Mouse (Mus musculus) thymus, postnatal 14 days (tissue): ENCODE results near the gene Tmc8.
"Not testable (repeated sequence)": the region's sequence is repeated elsewhere in the genome, so short reads cannot be mapped to it uniquely, and the experiment has no call there.

Experiments used
- DNase-seq: peaks from one replicate; pipeline ENCODE4 v3.0.0; 2021

Tmc8 gene

DNA sequence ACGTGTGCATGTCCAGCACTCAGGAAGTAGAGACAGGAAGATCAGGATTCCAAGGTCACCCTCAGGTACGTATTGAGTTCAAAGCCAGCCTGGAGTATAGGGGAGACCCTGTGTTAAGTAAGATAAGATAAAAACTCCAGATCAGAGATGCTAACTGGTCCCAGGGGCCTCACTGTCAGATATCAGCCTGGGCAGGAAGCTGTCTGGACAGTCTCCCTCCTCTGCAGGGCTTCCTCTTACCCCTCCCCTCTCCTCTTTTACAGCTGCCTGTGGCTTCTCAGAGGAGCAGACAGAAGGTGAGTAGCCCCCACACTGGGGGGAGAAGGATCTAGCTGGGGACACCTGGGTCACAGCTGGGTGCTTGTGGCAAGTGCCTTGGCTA lies 16.3 kb downstream of the Tmc8 start:
- DNase-seq: peak; percentile 55

DNA sequence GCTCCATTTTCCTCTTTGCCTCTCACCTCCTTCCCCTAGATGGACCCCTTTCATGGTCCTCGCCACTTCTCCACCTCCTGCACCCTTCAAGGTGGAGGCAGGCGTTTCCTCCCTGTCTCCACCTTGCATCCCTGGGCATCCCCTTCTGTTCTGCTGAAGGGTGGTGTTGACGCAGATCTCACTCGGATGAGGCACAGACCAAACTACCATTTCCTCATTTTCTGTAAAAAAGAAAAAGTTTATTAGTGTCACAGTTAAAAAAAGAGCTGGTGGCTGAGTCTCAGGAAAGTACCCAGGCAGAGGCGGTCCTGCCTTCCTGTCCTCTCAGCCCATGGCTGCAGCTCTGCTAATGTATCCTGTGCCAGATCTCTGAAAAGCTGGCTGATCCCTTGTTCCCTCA lies 17.3 kb downstream of the Tmc8 start:
- DNase-seq: no peak

DNA sequence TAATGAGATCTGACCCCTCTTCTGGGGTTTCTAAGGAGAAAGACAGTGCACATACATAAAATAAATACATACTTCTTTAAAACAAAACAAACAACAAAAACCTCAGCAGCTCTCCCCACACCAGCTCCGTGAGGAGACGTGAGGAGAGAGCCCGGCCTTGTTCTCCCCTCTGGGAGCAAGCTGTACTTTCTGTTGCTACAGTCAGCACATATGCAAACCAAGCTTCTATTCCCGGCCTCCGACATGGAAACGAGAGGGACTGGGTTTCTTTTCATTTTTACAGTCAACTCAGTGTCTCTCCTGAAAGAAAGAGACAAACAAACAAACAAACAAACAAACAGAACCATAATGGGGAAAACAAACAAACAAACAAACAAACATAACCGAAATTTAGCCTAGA lies 18.2 kb downstream of the Tmc8 start:
- DNase-seq: no peak

DNA sequence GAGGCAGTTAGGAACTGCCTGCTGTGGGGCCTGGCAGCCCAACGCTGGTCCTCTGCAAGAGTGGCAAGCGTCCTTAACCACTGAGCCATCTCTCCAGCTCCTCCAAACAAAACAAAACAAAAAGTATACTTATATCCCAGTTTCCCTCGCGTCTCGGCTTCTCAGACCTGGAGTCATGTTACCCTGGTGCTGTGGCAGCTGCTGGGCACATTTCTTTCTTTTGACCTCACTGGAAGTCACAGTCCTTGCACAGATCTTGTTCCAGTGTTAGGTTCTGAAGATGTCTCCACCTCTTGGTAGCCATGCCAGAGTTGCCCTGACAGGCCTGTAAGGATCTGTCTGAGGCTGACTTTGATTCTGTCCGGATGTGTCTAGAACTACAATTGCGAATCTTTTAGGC lies 19.8 kb downstream of the Tmc8 start:
- DNase-seq: no peak

DNA sequence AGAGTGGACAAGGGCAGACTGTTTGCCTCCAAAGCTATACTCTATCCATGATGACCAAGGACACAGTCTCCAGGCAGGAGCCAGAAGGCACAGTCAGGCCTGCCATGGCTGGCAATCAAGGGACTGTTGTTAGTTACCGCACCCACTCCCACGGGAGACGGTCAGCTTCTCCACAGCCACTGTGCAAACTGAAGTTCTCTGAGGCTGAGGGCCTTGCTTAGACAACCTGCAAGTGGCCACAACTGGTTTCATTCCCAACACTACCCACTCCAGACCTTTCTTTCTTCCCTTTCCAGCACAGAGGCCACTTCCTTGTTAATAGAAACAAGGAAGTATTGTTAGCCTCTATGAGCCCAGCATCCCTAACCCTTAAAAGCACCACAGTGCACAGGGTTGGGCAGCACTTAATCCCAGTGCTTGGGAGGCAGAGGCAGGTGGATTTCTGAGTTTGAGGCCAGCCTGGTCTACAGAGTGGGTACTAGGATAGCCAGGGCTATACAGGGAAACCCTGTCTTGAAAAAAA lies 21.4 kb downstream of the Tmc8 start:
- no peak for DNase-seq

DNA sequence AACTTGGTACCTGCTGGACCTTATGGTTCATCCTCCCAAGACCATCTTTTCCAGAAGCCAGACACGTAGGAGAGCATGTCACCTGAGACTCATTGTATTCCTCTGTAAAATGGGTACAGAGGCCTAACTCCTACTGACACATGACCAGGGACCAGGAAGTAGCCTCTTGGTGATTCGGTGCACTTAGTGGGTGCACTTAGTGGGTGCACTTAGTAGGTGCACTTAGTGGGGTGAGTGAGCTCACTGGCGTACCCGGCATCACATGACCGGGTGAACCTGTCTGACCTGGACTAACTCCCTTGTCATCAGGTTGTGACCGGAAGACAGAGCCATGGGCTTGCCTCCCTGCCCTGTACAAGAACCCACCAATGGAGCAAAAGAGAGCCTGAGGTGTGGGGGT lies 24.9 kb downstream of the Tmc8 start:
- no peak for DNase-seq

DNA sequence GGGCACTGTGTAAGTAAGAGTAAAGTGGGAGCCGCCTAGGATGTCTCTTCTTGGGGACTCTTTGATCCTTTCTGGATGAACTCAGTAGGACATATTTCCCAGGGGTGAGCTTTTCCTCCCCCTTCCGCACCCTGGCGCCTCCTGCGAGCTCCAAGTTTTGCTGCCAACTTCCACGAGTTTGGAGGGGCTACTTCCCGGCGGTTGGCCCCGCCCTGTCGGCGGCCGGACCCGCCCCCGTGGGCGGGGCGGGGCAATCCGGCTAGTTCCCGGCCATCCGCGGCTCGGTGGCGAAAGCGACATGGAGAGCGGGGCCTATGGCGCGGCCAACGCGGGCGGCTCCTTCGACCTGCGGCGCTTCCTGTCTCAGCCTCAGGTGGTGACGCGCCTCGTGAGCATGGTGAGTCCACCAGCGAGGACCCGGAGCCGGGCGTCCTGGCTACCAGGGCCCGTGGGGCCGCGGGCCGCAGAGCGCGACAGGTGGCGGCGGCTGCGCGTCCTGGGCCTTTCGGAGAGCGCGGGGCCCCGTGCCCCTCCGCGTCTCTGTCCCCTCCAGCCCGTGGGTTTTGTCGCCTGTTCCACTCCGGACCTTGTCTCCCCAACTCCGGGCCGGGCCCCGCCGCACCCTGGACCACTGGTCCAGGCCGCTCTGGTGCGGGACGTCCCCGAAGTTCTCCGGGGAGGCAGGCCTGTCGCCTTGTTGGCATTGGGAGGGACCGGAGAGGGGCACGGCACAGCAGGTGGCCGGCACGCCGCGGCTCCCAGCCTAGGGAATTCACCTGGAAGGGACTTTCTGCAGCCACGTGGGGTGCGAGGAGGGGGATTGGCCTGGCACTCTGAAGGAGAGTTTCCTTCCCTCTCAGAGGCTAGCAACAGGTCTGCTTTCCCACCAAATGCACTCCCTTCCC lies 27.8 kb downstream of the Tmc8 start, which contains the start of the genes Gm20708 and Syngr2:
Gene Gm20708, plus strand, starts transcription at position 262 of the 905 bp plus-strand sequence.
Gene Syngr2, plus strand, starts transcription at position 262 of the 905 bp plus-strand sequence.
- DNase-seq: peak; percentile 78

DNA sequence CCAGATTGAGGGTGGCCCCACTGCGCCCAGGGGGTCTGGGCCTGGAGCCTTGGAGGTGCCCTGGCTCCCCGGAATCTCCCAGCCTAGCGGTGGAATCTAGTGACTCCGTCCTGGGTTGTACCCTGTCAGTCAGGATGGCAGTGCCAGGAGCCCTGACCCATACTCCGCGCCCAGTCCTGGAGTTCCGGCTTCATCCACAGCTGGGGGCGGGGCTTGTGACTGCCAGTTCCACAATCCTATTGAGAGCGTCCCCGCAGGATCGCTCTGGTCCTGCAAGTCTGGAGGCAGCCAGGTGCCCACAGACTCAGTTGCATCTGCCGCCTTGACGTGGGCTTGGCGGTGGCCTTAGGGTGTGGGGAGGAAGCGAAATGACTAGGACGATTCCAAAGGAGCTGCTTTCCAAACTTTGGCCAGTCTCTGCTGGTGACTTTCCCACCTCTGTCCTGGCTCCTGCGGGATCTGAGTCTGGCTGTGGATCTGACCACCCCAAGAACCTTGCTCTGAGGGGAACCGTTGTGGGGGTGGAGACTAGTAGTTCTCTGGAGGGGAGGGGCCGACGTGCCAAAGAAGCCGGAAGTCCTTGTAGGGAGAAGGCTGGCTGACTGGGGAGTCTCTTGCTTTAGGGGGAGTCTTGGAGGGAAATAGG lies 28.6 kb downstream of the Tmc8 start:
- peak; percentile 87 for DNase-seq

DNA sequence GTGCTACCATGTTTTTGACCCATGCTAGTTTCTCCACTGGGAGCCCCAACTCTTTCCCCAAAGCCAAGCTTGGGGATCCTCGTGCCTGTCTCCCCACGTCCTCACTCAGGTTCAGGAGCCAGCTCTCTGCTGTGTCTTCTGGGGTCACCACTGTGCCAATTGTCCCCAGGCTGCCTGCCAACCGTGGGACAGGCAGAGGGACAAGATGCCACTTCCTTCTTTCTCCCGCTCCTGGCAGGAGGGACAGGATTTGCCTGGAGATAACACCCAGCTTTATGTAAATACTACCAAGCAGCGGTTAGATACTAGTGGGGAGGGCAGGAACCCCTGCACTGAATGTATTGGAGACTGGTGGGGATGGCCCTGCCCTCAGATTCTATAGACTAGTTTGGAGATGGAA lies 32.0 kb downstream of the Tmc8 start:
- no peak for DNase-seq

DNA sequence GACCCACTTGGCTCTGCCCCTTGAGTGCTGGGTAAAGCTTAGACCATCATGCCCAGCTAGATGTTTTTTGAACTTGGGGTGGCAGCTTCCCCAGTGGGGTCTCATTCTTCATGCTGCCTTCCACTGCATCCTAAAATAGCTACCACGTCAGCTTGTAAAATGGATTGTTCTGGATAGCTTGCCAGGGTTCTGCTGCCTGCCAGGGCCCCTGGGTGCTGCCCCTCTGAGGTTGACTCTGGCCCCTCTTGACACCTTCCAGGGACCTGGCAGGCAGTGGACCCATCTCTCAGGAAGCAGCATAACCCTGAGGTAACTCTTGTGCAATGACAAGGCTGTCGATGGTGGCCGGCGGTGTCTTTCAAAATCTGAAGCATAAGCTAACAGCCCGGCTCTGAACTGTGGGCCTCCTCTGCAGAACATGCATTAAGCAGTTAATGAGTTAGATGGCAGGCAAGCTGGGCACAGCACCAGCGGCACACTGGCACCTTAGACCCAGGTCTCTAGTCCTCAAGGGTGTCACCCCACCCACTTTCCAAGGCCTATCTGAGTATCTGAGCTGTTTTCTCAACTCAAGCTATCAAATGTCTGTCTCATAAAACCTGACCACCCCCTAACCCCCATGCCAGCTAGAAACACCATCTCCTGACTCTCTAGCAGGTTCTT lies 33.0 kb downstream of the Tmc8 start:
- no peak for DNase-seq

DNA sequence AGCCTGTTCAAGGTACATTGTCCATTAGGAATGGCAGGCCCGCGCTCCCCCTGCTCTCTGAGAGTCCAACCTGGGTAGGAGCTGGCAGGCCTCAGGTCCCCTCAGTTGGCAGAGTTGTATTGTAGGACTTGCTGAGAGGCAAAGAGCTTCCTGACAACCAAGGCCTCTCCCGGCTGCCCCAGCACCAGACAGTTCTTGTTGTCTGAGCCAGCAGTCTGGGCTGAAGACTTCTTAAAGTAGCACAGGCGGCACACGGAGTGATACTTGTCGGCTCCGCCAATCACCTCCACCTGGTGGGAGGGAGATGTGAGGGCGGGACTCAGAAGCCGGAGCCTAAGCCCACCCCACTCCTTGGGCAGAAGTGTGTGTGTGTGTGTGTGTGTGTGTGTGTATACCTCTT lies 34.0 kb downstream of the Tmc8 start:
- not testable (repeated sequence) for DNase-seq

DNA sequence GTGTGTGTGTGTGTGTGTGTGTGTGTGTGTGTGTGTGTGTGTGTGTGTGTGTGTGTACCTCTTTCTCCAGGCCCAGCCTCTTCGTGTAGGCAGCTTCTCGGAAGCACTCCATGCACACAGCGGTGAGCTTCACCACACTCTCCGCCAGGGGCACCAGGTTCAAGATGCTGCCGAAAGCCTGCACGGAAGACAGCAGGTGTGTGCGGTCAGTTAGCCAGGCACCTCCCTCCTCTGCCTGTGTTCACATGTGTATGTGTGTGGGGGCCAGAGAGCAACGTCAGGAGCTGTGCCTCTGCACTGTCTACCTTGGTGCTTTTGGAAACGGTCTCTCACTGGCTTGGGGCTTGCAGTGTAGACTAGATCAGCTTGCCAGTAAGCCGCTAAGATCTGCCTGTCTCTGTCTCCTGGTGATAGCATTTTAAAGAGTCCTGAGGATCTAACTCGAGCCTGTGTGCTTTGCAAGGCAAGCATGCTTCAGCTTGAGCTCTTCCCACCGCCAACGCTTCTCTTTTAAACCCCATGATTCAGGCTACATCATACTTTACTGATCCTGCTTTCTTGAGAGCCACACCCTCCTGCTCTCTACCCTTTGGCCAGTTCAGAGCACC lies 34.6 kb downstream of the Tmc8 start:
- DNase-seq: no peak

DNA sequence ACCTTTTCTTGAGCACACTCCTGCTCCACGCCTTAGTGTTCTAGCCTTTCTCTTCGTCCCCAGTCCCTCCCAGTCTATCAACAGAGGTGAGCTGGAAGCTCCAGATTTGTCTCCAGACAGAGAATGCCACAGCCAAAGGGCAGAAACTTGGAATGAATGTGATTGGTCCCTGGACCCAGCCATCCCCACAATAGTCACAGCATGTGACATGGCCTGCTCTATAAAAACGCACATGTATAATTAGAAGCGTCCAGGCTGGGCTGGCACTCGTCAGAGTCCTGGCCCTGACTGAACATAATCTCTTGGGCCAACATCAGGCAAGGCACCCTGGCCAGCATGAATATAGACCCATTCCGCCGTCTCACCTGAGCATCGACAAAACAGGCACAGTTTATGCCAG lies 37.2 kb downstream of the Tmc8 start:
- no peak for DNase-seq

DNA sequence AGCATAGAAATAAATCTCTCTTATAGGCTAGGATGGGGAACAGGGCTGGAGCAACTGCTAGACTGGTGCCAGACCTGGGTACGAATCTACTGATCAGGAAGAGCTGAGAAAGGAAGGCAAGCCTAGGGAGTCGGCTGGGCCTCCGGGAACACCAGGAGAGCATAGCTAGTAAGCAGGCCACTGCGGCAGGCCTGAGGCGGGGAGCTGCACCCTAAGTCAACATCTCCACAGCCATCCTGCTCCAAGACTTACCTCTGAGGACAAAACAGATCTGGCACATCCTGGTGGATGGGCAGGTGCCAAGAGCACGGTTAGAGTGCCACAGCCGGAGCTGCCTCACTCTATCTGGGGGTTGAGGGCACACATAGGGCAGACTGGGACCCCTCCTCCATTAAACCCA lies 38.3 kb downstream of the Tmc8 start:
- DNase-seq: no peak

DNA sequence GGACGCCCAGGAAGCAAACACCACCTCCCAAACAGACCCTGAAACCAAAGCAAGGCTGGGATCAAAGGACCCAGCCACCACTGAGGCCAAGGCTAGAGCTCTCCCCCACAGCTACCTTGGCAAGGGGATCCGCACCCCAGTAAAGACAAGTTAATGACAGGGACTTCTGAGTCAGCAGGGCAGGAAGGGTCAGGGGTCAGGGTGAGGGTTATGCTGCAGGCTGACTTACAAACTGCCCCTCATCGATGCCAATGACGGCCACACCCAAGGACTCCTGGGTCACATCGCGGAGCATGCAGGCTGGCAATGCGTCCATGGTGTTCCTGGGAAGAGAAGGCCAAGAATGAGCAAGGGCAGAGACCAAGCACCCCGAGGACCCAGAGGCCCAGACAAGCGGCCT lies 40.0 kb downstream of the Tmc8 start:
- DNase-seq: no peak

DNA sequence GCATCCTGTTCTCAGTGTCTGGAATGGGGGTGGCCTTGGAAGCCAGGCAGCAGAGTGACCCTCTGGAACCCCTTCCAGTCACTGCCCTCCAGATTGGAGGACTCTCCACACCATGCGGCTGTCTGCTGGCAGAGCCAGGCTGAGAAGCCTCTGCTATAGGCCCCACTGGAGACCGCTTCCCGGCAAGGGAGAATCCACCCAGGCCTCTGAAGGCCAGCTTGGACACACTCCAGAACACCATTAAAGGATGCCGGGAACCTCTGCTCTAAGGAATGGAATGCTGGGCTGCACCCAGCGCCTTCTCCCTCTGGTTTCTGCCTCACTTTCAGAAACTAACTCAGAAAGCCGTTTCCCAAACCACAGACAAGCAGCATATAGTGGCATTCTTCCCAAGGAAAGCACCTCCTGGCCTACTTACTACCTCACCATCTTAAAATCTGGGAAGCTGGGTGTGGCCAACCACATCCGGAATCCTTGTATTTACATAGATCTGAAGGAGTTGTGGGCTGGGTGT lies 40.9 kb downstream of the Tmc8 start:
- no peak for DNase-seq

DNA sequence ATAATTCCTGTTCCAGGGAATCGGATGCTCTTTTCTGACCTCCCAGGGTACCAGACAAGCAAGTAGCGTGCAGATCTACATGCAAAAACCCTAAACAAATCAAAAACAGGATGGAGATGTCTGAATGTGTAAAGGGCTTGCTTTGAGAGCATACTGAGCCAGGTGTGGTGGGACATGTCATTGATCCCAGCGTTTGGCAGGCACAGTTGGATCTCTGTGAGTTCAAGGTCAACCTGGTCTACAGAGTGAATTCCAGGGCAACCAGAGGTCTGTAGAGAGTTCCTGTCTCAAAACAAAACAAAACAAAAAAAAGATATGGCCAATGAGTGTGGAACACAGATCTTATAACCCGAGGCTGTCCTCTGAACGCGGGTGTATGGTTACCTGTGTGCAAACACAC lies 41.5 kb downstream of the Tmc8 start:
- DNase-seq: no peak

DNA sequence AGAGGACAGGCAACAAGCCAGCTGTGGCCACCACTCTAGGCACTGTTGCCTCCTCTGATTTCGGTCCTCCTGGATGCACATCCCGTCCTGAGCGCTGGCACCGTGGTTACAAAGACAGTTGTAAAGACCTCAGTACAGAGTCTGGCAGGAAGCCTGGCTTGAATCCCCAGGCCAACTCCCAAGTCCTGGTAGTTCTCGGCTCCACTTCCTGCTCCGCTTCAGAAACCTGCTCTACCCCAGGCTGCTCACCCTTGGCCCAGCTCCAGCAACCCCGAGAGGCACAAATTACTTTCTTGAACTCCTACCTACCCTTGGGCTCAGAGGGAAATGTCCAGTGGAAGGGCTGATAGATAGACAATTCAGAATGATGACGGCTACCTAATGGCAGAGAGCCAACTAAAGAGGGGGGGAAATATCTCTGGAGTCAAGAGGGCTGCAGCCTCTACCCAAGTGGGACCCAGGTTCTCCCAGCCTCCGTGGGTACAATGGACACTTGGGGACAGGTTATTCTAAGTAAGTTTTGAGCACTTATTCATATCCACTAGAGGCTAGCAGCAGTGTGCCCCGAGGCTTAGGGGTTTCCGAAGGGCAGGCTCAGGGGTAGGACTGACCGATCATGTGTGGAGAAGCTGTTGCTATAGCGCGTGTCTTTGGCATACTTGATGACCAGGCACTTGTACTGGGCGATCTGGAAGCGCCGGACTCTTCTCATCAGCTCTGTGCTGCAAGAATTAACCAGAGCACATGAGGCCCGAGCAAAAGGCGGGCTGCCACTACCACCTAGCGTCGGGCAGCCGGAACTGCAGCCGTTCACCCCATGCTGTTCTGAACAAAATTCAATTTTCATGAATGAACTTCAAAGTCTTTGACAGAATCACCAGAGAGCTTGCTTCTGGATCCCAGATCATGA lies 42.4 kb downstream of the Tmc8 start:
- peak; percentile 82 for DNase-seq

DNA sequence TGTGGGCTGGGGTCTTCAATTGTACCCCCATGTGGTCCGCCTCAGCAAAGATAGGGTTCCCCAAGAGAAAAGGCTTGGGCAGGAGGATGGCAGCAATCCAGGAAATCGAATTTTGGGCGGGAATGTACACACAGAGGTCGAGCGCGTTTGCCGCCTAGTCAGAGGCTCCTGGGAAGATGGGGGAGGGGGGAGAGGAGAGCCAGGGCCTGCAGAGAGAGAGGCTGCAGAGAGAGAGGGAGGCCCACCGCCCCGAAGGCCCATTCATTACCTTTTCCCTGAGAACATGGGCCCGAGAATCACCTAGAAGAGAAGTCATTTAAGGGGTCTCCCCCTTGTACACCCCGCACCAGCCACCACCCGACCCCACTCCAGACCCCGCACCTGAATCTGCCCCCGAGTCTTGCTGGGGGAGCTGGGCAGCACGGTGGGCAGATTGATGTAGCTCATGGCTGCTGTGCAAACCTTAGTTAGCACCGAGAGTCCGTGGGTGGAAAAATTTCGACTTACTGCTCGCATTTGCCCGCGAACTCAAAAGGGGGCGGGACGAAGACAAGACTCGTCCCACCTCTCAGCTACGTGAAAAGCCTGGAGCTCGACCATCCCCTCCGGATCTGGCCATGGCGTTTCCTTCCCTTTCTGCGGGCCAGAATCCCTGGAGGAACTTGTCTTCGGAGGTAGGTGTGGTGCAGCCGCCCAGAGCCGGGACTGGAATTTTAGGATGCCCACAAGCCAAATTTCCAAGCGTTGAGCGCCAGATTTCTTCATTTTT lies 43.6 kb downstream of the Tmc8 start, which contains the start of the genes Afmid and Tk1:
Gene Afmid, plus strand, starts transcription at position 592 of the 769 bp plus-strand sequence.
Gene Tk1, minus strand, starts transcription at position 760 of the 769 bp plus-strand sequence.
- peak; percentile 76 for DNase-seq

DNA sequence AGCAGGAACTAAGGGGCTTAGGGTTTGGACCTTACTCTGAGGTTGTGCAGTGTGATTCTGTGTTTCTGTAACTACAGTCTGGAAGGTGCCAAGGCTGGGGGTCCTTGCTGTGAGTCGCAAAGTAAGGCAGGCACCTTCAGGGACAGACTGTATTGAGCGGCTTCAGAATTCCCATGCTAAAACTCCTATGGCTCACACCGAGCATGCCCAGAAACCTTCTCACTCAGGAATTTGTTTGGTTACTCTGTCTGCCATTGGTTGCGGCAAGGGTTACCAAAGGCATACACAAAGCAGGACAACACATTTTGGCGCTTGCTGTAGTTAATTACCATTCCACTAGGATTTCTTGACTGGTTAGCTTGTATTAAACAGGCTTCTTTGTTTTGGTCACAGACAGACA lies 44.3 kb downstream of the Tmc8 start:
- no peak for DNase-seq

DNA sequence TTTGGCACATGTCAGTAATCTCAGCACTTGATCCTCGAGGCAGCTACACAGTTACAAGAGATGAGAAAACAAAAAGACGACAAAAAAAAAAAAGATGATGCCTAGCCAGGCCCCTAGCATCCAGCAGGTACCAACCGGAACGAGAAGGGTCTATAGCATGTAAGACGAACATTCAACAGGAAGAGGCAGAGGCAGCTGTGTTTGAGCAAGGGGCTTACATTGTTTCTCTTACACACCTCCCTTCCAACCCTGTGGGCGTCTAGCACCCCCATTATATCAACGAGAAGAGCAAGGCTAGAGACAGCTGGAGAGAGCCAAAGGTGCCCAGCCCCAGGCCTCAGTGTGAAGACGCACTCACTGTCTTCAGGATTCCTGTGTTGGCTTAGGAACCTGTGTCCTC lies 45.0 kb downstream of the Tmc8 start:
- DNase-seq: peak; percentile 40
